Mouse (Mus musculus): ENCODE results near the gene Chd2. TPM values are rescaled to one million over a fixed set of nuclear protein-coding genes. Genes with fewer than 3 reads are reported as not detected.
"Not testable (repeated sequence)": the region's sequence is repeated elsewhere in the genome, so short reads cannot be mapped to it uniquely, and the experiment has no call there.

Chd2 gene
- polyA plus RNA-seq, 1 experiment from 2014 or later, result 47.8 TPM

DNA sequence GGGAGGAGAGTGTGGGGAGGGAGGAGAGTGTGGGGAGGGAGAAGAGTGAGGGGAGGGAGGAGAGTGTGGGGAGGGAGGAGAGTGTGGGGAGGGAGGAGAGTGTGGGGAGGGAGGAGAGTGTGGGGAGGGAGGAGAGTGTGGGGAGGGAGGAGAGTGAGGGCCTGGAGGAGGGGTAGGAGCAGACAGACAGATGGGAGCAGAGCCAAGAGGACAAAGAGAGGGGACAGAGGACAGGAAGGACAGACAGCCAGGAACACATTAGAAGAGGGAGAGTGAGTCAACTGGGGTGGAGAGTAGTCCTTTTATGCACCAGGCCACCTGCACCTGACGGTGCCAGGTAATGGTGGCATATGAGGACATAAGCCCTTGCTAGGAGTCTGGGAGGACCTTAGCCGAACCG, 33.0 kb upstream of the Chd2 start:
- not testable (repeated sequence) for ATAC-seq (replicated peaks; ENCODE audit: insufficient number of reproducible peaks, low FRiP score, low TSS enrichment, low read depth); DNase-seq (ENCODE audit: low spot score)

GRCm38 (mm10) chr7:73572571-73572970, 30.9 kb upstream of the Chd2 start:
- H3K36me3 ChIP-seq (replicated peaks; ENCODE audit: control insufficient read depth, insufficient read depth, low read depth, low read length), result no peaks in the 10 kb centered on the region
- DNase-seq (ENCODE audit: low spot score), result no peak
- WGBS, result 50% methylated on average over 3 of the region's 3 CpGs

More for the DNA sequence above, 33.0 kb upstream of the Chd2 start:
- H3K4me1 ChIP-seq (ENCODE audit: control insufficient read depth, insufficient read depth, low read length); H3K9me3 ChIP-seq (replicated peaks; ENCODE audit: control insufficient read depth, low read length); H3K27ac ChIP-seq (replicated peaks; ENCODE audit: low read depth, low read length); H3K4me2 ChIP-seq (ENCODE audit: low read depth, low read length); H3K36me3 ChIP-seq (replicated peaks; ENCODE audit: control insufficient read depth, insufficient read depth, low read depth, low read length); H3K9ac ChIP-seq (replicated peaks; ENCODE audit: low read length); H3K4me3 ChIP-seq (ENCODE audit: low read depth, low read length); H3K27me3 ChIP-seq (ENCODE audit: control insufficient read depth, insufficient read depth, low read length): not testable (repeated sequence)
- WGBS, result 26% methylated on average over 3 of the region's 3 CpGs

DNA sequence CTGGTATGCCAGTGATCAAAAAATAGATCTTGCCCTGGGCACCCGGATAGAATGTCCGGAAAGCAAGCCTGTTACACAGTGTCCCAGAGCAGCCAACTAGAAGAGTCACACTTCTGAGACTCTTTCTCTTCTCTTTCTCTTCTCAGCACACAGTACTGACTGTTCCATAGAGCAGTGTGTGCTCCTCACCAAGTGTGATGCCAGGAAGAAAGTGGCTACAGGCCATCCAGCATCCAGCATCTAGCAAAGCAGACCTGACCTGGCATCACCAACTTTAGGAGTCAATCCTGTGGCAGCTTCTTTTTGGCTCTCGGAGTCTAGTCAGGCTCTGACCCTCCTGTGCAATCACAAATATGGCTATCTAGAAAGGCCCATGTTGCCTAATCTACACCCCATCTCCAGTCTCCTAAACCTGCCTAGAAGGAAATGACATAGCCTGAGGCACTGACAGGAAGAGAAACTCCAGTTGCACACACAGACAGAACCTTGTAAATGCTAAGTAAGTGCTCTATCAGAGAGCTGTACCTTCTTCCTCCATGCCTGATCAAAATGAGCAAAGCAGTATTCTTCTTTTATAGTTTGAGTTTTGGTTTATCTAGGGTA, 27.3 kb upstream of the Chd2 start:
- Histone ChIP-seq H3K36me3 (replicated peaks; ENCODE audit: control insufficient read depth, insufficient read depth, low read depth, low read length) (no peaks in the 10 kb centered on the region), H3K4me1 (ENCODE audit: control insufficient read depth, insufficient read depth, low read length) (no peaks in the 10 kb centered on the region), H3K9me3 (replicated peaks; ENCODE audit: control insufficient read depth, low read length) (no peaks in the 10 kb centered on the region), H3K4me3 (ENCODE audit: low read depth, low read length) (no peak overlapping the region), H3K4me2 (ENCODE audit: low read depth, low read length) (no peak overlapping the region), H3K27ac (replicated peaks; ENCODE audit: low read depth, low read length) (no peak overlapping the region), H3K9ac (replicated peaks; ENCODE audit: low read length) (no peak overlapping the region), H3K27me3 (ENCODE audit: control insufficient read depth, insufficient read depth, low read length) (no peaks in the 10 kb centered on the region)
- 89% methylated on average over 3 of the region's 3 CpGs for WGBS
- DNase-seq (ENCODE audit: low spot score) (no peak), ATAC-seq (replicated peaks; ENCODE audit: insufficient number of reproducible peaks, low FRiP score, low TSS enrichment, low read depth) (no peak)

More at GRCm38 (mm10) chr7:73572571-73572970, 30.9 kb upstream of the Chd2 start:
- Histone ChIP-seq H3K4me3 (ENCODE audit: low read depth, low read length) (no peak overlapping the region), H3K4me2 (ENCODE audit: low read depth, low read length) (no peak overlapping the region), H3K9me3 (replicated peaks; ENCODE audit: control insufficient read depth, low read length) (no peaks in the 10 kb centered on the region), H3K9ac (replicated peaks; ENCODE audit: low read length) (no peak overlapping the region), H3K27me3 (ENCODE audit: control insufficient read depth, insufficient read depth, low read length) (no peaks in the 10 kb centered on the region), H3K4me1 (ENCODE audit: control insufficient read depth, insufficient read depth, low read length) (no peaks in the 10 kb centered on the region), H3K27ac (replicated peaks; ENCODE audit: low read depth, low read length) (no peak overlapping the region)
- ATAC-seq (replicated peaks; ENCODE audit: insufficient number of reproducible peaks, low FRiP score, low TSS enrichment, low read depth), result no peak

DNA sequence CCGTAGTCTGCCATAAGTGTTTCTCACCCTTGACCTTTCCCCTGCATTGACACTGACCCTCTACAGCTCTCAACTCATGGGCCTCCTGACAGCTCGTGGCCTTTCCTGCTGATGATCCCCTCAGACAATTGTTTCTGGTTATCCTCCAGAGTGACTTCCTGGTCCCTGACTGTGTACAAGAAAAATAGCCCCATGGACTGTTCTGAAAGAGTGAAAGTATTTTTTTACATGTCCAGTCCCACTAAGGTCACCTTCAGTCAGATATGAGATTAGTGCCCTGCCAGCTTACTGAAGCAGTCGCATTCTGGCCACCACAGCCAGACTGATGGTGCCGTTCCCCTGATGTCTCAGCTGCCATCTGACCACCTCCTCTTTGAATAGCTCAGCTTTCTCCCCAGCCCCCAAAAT, 26.1 kb upstream of the Chd2 start:
- Histone ChIP-seq H3K36me3 (replicated peaks; ENCODE audit: control insufficient read depth, insufficient read depth, low read depth, low read length) (no peaks in the 10 kb centered on the region), H3K9ac (replicated peaks; ENCODE audit: low read length) (no peak overlapping the region), H3K27me3 (ENCODE audit: control insufficient read depth, insufficient read depth, low read length) (no peaks in the 10 kb centered on the region), H3K4me3 (ENCODE audit: low read depth, low read length) (no peak overlapping the region), H3K4me2 (ENCODE audit: low read depth, low read length) (no peak overlapping the region), H3K4me1 (ENCODE audit: control insufficient read depth, insufficient read depth, low read length) (no peaks in the 10 kb centered on the region), H3K27ac (replicated peaks; ENCODE audit: low read depth, low read length) (no peak overlapping the region), H3K9me3 (replicated peaks; ENCODE audit: control insufficient read depth, low read length) (no peaks in the 10 kb centered on the region)
- no peak for DNase-seq (ENCODE audit: low spot score)
- 42% methylated on average over 4 of the region's 4 CpGs for WGBS
- ATAC-seq (replicated peaks; ENCODE audit: insufficient number of reproducible peaks, low FRiP score, low TSS enrichment, low read depth), result no peak

DNA sequence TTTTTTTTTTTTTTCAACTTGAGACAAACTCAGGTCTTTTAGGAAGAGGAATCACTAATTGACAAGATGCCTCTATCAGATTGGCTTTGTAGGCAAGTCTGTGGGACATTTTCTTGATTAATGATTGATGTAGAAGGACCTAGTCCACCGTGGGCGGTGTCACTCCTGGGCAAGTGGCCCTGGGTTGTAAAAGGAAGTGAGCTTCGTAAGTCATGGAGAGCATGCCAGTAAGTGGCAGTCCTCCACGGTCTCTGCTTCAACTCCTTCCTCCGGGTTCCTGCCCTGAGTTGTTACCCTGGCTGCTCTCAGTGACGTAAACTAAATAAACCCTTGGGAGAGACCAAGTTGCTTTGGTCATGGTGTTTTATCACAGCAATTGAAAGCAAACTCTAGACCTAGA, 22.5 kb upstream of the Chd2 start:
- Histone ChIP-seq H3K36me3 (replicated peaks; ENCODE audit: control insufficient read depth, insufficient read depth, low read depth, low read length) (no peaks in the 10 kb centered on the region), H3K4me2 (ENCODE audit: low read depth, low read length) (no peak overlapping the region), H3K9me3 (replicated peaks; ENCODE audit: control insufficient read depth, low read length) (no peaks in the 10 kb centered on the region), H3K27ac (replicated peaks; ENCODE audit: low read depth, low read length) (no peak overlapping the region), H3K9ac (replicated peaks; ENCODE audit: low read length) (no peak overlapping the region), H3K4me1 (ENCODE audit: control insufficient read depth, insufficient read depth, low read length) (peaks cover 4% of the 10 kb centered on the region; the same call in 1 of the 2 replicates), H3K27me3 (ENCODE audit: control insufficient read depth, insufficient read depth, low read length) (no peaks in the 10 kb centered on the region), H3K4me3 (ENCODE audit: low read depth, low read length) (no peak overlapping the region)
- 93% methylated on average over 6 of the region's 6 CpGs for WGBS
- DNase-seq (ENCODE audit: low spot score), result no peak
- no peak for ATAC-seq (replicated peaks; ENCODE audit: insufficient number of reproducible peaks, low FRiP score, low TSS enrichment, low read depth)

DNA sequence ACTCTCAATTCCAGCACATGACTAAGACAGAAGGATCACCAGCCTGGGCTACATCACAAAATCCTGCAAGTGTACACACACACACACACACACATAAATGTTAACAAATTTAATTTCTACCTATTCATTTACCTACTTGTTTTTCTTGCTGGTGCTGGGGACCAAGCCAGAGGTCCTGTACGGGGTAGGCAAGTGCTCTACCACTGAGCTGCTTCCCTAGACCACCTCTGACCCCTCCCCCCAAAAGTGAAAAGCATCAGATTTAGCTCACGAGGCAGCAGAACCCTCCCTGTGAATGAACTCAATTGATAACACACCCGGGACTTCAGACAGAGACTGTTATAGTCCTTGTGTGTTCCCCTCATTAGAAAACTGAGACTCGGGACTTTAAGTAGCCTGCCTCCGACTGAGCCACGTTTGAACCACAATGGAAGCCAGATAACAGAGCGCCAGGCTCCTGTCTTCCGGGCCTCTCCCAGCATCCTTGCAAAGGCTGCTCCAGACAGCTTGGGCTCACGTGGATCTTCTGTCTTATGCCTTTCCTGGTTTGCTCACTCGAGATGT, 19.9 kb upstream of the Chd2 start:
- Histone ChIP-seq H3K27me3 (ENCODE audit: control insufficient read depth, insufficient read depth, low read length) (no peaks in the 10 kb centered on the region), H3K4me2 (ENCODE audit: low read depth, low read length) (no peak overlapping the region; the same call in 1 of the 2 replicates), H3K9ac (replicated peaks; ENCODE audit: low read length) (no peak overlapping the region), H3K27ac (replicated peaks; ENCODE audit: low read depth, low read length) (no peak overlapping the region), H3K36me3 (replicated peaks; ENCODE audit: control insufficient read depth, insufficient read depth, low read depth, low read length) (no peaks in the 10 kb centered on the region), H3K4me3 (ENCODE audit: low read depth, low read length) (no peak overlapping the region), H3K4me1 (ENCODE audit: control insufficient read depth, insufficient read depth, low read length) (peaks cover 4% of the 10 kb centered on the region; the same call in 1 of the 2 replicates), H3K9me3 (replicated peaks; ENCODE audit: control insufficient read depth, low read length) (no peaks in the 10 kb centered on the region)
- DNase-seq (ENCODE audit: low spot score) (no peak), ATAC-seq (replicated peaks; ENCODE audit: insufficient number of reproducible peaks, low FRiP score, low TSS enrichment, low read depth) (no peak)
- WGBS, result 19% methylated on average over 10 of the region's 10 CpGs

GRCm38 (mm10) chr7:73560811-73561210, 19.2 kb upstream of the Chd2 start:
- DNase-seq (ENCODE audit: low spot score) (no peak), ATAC-seq (replicated peaks; ENCODE audit: insufficient number of reproducible peaks, low FRiP score, low TSS enrichment, low read depth) (no peak)
- Histone ChIP-seq H3K9ac (replicated peaks; ENCODE audit: low read length) (no peak overlapping the region), H3K36me3 (replicated peaks; ENCODE audit: control insufficient read depth, insufficient read depth, low read depth, low read length) (no peaks in the 10 kb centered on the region), H3K27ac (replicated peaks; ENCODE audit: low read depth, low read length) (no peak overlapping the region), H3K27me3 (ENCODE audit: control insufficient read depth, insufficient read depth, low read length) (no peaks in the 10 kb centered on the region), H3K4me2 (ENCODE audit: low read depth, low read length) (no peak overlapping the region), H3K9me3 (replicated peaks; ENCODE audit: control insufficient read depth, low read length) (no peaks in the 10 kb centered on the region), H3K4me3 (ENCODE audit: low read depth, low read length) (no peak overlapping the region), H3K4me1 (ENCODE audit: control insufficient read depth, insufficient read depth, low read length) (peaks cover 4% of the 10 kb centered on the region; the same call in 1 of the 2 replicates)
- 90% methylated on average over 6 of the region's 6 CpGs for WGBS

DNA sequence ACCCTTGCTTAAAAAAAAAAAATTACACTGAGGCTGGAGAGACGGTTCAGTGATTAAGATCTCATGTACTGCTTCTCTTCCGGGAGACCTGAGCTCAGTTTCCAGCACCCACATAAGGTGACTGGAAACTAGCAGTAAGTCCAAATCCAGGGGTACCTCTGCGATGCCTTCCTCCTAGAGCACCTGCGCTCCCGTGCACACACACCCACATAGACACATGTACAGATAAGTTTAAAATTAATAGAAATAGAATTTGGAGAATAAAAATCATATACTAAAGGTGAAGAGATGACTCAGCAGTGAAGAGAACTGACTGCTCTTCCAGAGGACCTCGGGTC, 18.2 kb upstream of the Chd2 start:
- no peak for DNase-seq (ENCODE audit: low spot score)
- ATAC-seq (replicated peaks; ENCODE audit: insufficient number of reproducible peaks, low FRiP score, low TSS enrichment, low read depth), result no peak
- H3K27ac ChIP-seq (replicated peaks; ENCODE audit: low read depth, low read length), result no peak overlapping the region; the same call in 1 of the 2 replicates
- H3K9ac ChIP-seq (replicated peaks; ENCODE audit: low read length), result no peak overlapping the region
- WGBS, result 78% methylated on average over 6 of the region's 6 CpGs
- H3K4me2 ChIP-seq (ENCODE audit: low read depth, low read length), result peak overlapping the region; percentile 3; the same call in 1 of the 2 replicates
- H3K4me1 ChIP-seq (ENCODE audit: control insufficient read depth, insufficient read depth, low read length), result peaks cover 4% of the 10 kb centered on the region; the same call in 1 of the 2 replicates
- 0 out of 2 replicates have a peak overlapping the region, but pooled peaks have one; percentile 100 for H3K4me3 ChIP-seq (ENCODE audit: low read depth, low read length)
- no peaks in the 10 kb centered on the region for H3K36me3 ChIP-seq (replicated peaks; ENCODE audit: control insufficient read depth, insufficient read depth, low read depth, low read length)
- no peaks in the 10 kb centered on the region for H3K27me3 ChIP-seq (ENCODE audit: control insufficient read depth, insufficient read depth, low read length)
- no peaks in the 10 kb centered on the region for H3K9me3 ChIP-seq (replicated peaks; ENCODE audit: control insufficient read depth, low read length)
